Mouse (Mus musculus): ENCODE measurements at regions not wholly inside any gene's neighbourhood (a gene's known extent, or its start where the extent isn't known, plus 50 kb on each side); places are given as distances from the start of the nearest gene placed in this dataset.
A peak's percentile ranks its signal among the peaks of the same experiment; 100 is the strongest.

GRCm38 (mm10) chr2:133362693-133363443 is 189.1 kb upstream of the Bmp2 start:
- no peak for DNase-seq (ENCODE audit: low spot score in 2 of 2)

GRCm38 (mm10) chr2:133371490-133372215 is 180.3 kb upstream of the Bmp2 start:
- DNase-seq (ENCODE audit: low spot score in 2 of 2): no peak

GRCm38 (mm10) chr2:133373543-133373942 is 178.4 kb upstream of the Bmp2 start:
- DNase-seq (ENCODE audit: low spot score in 2 of 2): no peak

GRCm38 (mm10) chr2:133381054-133381453 is 170.9 kb upstream of the Bmp2 start:
- peak; percentile 47 to 54 for DNase-seq (ENCODE audit: low spot score in 2 of 2)

- DNase-seq (ENCODE audit: low spot score in 2 of 2): no peak
These were observed 168.6 kb upstream of the Bmp2 start for GRCm38 (mm10) chr2:133383135-133383920.

- DNase-seq (ENCODE audit: low spot score in 2 of 2): no peak
These were observed 166.7 kb upstream of the Bmp2 start for GRCm38 (mm10) chr2:133385297-133385696.

GRCm38 (mm10) chr2:133387349-133387748 is 164.6 kb upstream of the Bmp2 start:
- DNase-seq (ENCODE audit: low spot score in 2 of 2): no peak

- DNase-seq (ENCODE audit: low spot score in 2 of 2): peak; percentile 13
These were observed 159.7 kb upstream of the Bmp2 start for GRCm38 (mm10) chr2:133392298-133392697.

- DNase-seq (ENCODE audit: low spot score in 2 of 2): peak in 1 of 2 experiments; percentile 3
These were observed 154.4 kb upstream of the Bmp2 start for GRCm38 (mm10) chr2:133397566-133397965.

- DNase-seq (ENCODE audit: low spot score in 2 of 2): no peak
These were observed 152.8 kb upstream of the Bmp2 start for GRCm38 (mm10) chr2:133399059-133399690.

GRCm38 (mm10) chr2:133400963-133401362 is 151.0 kb upstream of the Bmp2 start:
- DNase-seq (ENCODE audit: low spot score in 2 of 2): no peak

GRCm38 (mm10) chr2:133416990-133417581 is 134.9 kb upstream of the Bmp2 start:
- no peak for DNase-seq (ENCODE audit: low spot score in 2 of 2)

- DNase-seq (ENCODE audit: low spot score in 2 of 2): no peak
These were observed 132.2 kb upstream of the Bmp2 start for GRCm38 (mm10) chr2:133419686-133420303.

- no peak for DNase-seq (ENCODE audit: low spot score in 2 of 2)
These were observed 126.4 kb upstream of the Bmp2 start for GRCm38 (mm10) chr2:133425538-133425937.

- DNase-seq (ENCODE audit: low spot score in 2 of 2): no peak
These were observed 124.9 kb upstream of the Bmp2 start for GRCm38 (mm10) chr2:133427039-133427438.

- no peak for DNase-seq (ENCODE audit: low spot score in 2 of 2)
These were observed 122.4 kb upstream of the Bmp2 start for GRCm38 (mm10) chr2:133429369-133430062.

- DNase-seq (ENCODE audit: low spot score in 2 of 2): peak in 1 of 2 experiments; percentile 32
These were observed 121.1 kb upstream of the Bmp2 start for GRCm38 (mm10) chr2:133430741-133431438.

GRCm38 (mm10) chr2:133432141-133432813 is 119.7 kb upstream of the Bmp2 start:
- DNase-seq (ENCODE audit: low spot score in 2 of 2): no peak

Measured in urinary bladder, postnatal 36 days (tissue).